Mouse (Mus musculus) cerebellum, adult 9-11 months (tissue): ENCODE results near the gene Skap2.
A peak's percentile ranks its signal among the peaks of the same experiment; 100 is the strongest.

Experiments used
- DNase-seq: peaks from one replicate; pipeline ENCODE4 v3.0.0; 2022

Gene Skap2

GRCm38 (mm10) chr6:52012409-52013244, at the start of gene Skap2:
Gene Skap2, minus strand, starts transcription at chr6:52012549.
- peak; percentile 97 for DNase-seq

- DNase-seq: no peak
Measured at GRCm38 (mm10) chr6:52058899-52059448, 46.6 kb upstream of the Skap2 start.

- DNase-seq: peak; percentile 7
Measured at GRCm38 (mm10) chr6:52058120-52058519, 45.8 kb upstream of the Skap2 start.

- no peak for DNase-seq
Measured at GRCm38 (mm10) chr6:52053567-52054561, 41.5 kb upstream of the Skap2 start.

- no peak for DNase-seq
Measured at GRCm38 (mm10) chr6:52050062-52050461, 37.7 kb upstream of the Skap2 start.

- DNase-seq: no peak
Measured at GRCm38 (mm10) chr6:52045517-52045916, 33.2 kb upstream of the Skap2 start.

GRCm38 (mm10) chr6:52036077-52036476, 23.7 kb upstream of the Skap2 start:
- DNase-seq: no peak

- DNase-seq: no peak
Measured at GRCm38 (mm10) chr6:52031181-52031580, 18.8 kb upstream of the Skap2 start.

- DNase-seq: no peak
Measured at GRCm38 (mm10) chr6:52028131-52028530, 15.8 kb upstream of the Skap2 start.

- no peak for DNase-seq
Measured at GRCm38 (mm10) chr6:52027181-52027580, 14.8 kb upstream of the Skap2 start.

- DNase-seq: no peak
Measured at GRCm38 (mm10) chr6:52026281-52026680, 13.9 kb upstream of the Skap2 start.

GRCm38 (mm10) chr6:52024730-52025129, 12.4 kb upstream of the Skap2 start:
- DNase-seq: no peak

- no peak for DNase-seq
Measured at GRCm38 (mm10) chr6:52022363-52022762, 10.0 kb upstream of the Skap2 start.

- no peak for DNase-seq
Measured at GRCm38 (mm10) chr6:52020276-52020675, 7.9 kb upstream of the Skap2 start.

- DNase-seq: no peak
Measured at GRCm38 (mm10) chr6:52013245-52013945, 1.0 kb upstream of the Skap2 start.

GRCm38 (mm10) chr6:52011559-52012408, 565 bp downstream of the Skap2 start:
- DNase-seq: no peak

GRCm38 (mm10) chr6:52009385-52009784, 3.0 kb downstream of the Skap2 start:
- no peak for DNase-seq

- no peak for DNase-seq
Measured at GRCm38 (mm10) chr6:52008757-52009156, 3.6 kb downstream of the Skap2 start.

GRCm38 (mm10) chr6:52006649-52007218, 5.6 kb downstream of the Skap2 start:
- no peak for DNase-seq

GRCm38 (mm10) chr6:52005963-52006648, 6.2 kb downstream of the Skap2 start:
- DNase-seq: no peak

- no peak for DNase-seq
Measured at GRCm38 (mm10) chr6:52005616-52005962, 6.8 kb downstream of the Skap2 start.
